Mouse (Mus musculus) lung, postnatal 4 days (tissue): ENCODE measurements around the gene Zbtb34.
A peak's percentile ranks its signal among the peaks of the same experiment; 100 is the strongest.

ENCODE experiments used
- DNase-seq, 2 experiments: peaks; one replicate each; pipeline ENCODE4 v3.0.0; 2021

Zbtb34 gene

DNA sequence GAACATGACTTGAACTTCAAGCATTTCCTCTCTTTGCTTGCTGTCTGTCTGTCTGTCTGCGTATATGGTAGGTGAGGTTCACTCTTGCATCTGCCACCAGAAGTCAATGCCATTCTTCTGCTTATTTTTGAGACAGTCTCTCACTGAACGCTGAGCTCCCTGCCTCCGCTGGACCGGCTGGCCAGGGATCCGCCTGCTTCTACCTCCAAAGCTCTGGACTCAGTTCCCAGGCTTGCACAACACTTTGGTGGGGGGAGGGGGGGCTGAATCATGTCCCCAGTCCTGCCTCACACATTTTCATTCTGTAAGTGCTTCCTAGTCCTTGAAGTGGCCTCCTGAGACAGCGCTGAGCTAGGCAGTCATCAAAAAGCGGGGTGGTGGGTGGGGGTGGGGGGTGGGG, 32.0 kb downstream of the Zbtb34 start:
- DNase-seq, result no peak

DNA sequence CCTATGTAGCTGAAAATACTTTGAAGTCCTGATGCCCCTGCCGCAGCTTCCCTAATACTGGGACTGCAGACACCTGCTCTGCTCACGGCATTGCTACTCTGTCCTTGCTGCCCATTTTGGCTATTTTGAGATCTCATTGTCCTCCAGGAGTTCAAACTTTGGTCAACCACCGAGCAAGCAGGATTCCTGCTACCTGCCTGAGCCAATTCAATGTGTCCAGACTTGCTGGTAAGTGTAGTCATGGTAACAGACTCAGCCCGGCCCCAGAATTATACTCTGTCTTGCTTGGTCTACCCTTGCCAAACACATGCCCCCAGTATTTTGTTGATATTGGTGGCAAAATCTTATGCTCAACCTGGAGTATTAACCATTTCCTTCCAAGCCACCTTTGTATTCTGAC, 34.1 kb downstream of the Zbtb34 start:
- no peak for DNase-seq

DNA sequence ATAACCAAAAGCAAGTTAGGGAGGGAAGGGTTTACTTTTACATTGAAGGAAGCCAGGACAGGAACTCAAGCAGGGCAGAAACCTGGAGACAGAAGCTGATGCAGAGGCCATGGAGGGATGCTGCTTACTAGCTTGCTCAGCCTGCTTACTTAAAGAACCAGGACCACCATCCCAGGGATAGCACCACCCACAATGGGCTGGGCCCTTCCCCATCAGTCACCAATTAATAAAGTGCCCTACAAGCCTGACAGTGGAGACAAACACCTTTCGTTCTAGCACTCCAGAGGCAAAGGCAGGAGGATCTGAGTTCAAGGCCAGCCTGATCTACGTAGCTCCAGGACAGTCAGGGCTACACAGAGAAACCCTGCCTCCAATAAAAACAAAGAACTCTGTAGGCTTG, 36.1 kb downstream of the Zbtb34 start:
- DNase-seq, result no peak

DNA sequence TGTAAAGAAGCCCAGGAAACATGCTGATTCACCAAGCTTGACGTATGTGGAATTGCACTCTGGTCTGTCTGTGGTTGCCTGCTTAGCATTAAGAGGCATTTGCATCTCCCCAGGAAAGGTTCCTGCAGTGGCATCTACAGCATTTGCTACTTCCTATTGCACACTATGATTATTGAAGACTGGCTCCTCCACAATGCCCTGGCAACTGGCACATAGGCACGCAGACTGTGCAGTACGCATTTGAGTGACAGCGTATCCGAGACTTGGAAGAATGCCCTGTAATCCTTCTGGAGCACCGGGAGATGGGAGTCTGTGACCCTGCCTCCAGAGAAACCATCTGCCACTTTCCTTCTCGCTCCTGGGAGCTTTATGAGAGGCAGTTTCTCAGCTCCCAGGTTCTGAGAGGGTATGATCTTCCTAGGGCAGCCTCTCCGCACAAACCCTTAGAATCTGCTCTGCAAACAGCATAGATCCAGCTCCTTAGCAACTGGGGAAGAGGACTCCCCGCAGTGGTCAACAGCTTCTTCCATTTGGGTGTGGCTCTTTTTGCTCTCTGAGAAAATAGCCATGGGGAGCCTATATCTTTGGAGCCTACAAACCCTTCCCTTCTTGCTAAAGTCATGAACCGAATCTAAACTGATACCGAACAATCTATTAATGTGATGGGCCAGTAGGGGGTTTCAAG, 37.0 kb downstream of the Zbtb34 start:
- no peak for DNase-seq

DNA sequence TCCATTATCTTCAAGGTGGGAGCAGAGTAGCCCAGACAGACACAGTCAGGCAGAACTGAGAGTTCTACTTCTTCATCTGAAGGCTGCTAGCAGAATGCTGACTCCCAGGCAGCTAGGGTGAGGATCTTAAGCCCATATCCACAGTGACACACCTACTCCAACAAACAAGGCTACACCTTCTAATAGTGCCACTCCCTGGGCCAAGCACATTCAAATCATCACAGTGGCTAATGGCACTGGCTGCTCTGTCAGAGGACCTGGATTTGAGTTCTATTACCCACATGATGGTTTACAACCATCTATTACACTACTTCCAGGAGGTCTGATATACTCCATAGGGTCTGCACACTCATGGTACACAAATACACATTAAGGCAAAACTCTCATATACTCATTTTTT, 38.1 kb downstream of the Zbtb34 start:
- DNase-seq, result no peak

DNA sequence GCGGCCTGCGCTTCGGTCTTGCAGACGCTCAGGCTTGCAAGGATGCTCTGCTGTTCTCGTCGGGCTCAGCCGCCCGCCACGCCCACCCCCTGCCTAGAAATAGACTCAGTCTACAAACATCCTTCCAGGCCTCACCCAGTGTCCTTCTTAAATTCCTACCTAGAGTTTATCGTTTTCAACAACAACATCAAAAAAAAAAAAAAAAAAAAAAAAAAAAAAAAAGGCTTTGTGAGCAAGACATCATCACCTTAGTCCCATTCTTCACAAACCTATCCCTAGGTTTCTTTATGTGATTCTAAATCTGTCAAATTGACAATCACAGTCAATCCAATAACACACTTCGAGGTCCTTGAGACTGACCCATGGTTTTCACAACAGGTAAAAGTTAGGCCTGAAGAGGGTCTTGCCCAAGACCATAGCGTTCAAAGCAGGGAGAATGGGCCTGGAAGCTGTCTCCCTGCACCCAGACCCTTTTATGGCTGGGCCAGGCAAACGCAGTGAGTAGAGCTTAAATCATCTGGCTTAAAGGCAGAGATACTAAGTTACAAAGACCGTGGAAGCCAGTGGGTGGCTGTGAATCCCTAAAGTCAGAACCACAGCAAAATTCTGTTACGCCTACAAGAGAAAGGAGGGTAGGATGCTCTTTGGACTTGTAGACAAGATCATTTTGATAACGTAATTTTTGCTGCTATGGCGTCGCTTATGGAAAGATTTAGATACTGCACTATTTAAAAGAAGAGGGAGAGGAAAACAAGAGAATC, 59.3 kb downstream of the Zbtb34 start:
- DNase-seq, result no peak

DNA sequence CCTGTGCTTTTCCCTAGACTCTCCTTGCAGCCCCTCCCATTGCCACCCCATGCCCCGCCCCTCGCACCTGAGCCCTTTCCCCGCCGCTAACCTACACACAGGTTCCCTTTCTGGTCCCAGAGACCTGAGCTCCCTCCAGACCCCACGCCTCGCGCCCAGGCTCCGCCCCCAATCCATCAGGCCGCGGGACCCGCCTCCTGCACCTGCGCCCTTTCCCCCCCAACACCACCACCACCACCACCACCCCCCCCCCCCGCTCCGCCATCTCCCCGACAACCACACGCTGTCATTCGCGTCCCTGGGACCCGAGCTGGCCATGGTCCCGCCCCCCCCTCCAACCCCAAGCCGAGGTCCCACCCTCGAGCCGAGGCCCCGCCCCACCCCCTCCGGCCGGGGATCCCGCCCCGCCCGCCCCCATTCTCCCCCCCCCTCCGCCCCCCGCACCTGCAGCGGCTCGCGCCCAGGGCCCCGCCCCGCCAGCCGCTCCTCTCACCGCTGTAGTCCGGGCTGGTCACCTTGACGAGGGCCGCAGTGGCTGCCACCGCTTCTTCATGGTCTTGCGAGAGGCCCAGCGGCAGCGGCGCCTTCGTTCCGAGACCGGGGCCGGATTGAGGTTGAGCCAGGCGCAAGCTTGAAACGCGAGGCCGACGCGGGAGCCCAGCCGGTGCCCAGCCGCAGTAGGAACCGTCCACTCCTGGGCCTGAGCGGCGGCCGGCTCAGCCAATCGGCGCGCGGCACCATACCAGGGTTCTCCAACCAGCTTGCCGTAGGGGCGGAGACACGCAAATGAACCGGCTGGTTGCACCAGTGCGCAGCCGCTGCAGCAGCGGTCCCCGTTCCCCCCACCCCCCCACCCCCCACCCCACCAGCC, 60.1 kb downstream of the Zbtb34 start, which contains the start of gene Ralgps1:
Gene Ralgps1 (minus strand): TSS at position 710 of the 871 bp plus-strand sequence.
- DNase-seq, result peak; percentile 97 to 99

DNA sequence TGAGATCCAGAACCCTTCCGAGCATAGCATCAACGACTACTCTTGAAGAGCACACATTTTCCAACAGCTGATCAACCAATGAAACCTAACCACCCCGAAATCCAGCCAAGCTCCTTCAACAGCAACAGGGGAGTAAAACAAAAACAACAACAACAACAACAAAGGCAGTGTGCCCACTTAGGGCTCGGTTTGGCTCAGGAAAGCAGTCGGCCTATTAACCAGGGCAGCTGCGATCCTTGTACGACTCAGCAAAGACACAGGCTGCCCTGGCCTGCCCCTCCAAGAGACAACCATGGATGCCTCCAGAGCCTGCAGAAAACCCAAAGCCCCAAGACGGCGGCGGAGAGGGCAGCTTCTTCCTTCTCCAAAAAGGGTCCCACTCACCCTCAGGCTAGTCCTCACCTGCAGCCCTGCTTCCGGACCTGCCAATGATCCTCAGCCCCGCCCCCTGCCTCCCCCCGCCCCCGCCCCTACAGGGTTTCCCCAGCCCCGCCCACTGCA, 60.8 kb downstream of the Zbtb34 start:
- DNase-seq, result no peak

DNA sequence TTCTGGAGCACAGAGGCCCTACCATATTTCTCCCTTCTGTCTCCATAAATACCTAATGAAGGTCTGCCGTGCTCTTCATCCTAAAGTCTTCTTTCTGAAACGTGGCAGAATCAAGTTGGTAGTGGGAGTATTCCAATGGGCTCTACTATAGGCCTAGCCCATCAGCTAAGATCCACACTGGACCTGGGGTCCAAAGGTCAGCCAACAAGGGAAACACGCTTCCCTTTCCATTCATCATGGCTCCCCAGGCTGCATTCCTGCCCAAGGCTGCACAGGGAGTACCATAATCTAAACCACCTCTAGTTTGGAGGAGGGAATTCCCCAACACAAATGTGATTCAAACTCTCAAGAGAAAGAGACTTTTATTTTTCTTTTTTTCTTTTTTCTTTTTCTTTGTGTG, 61.7 kb downstream of the Zbtb34 start:
- no peak for DNase-seq

DNA sequence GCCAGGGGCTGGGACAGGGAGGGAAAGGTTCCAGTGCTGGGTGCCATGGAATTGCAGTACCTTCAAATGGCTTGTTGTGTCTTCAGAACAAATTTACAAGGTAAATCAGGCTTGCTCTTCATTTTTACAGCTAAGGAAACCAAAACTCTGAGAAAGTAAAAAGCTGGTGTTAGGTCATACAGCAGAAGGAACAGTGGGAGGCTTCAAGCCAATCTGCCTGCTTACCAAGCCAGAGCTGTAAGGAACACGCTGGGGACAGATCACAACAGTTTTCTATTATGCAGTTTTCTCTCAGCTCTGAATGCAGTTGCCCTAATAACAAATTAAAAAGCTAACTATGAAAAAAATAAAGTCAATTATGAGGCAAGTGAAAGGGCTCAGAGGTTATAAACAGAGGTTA, 62.6 kb downstream of the Zbtb34 start:
- peak in 1 of 2 experiments; percentile 5 for DNase-seq

DNA sequence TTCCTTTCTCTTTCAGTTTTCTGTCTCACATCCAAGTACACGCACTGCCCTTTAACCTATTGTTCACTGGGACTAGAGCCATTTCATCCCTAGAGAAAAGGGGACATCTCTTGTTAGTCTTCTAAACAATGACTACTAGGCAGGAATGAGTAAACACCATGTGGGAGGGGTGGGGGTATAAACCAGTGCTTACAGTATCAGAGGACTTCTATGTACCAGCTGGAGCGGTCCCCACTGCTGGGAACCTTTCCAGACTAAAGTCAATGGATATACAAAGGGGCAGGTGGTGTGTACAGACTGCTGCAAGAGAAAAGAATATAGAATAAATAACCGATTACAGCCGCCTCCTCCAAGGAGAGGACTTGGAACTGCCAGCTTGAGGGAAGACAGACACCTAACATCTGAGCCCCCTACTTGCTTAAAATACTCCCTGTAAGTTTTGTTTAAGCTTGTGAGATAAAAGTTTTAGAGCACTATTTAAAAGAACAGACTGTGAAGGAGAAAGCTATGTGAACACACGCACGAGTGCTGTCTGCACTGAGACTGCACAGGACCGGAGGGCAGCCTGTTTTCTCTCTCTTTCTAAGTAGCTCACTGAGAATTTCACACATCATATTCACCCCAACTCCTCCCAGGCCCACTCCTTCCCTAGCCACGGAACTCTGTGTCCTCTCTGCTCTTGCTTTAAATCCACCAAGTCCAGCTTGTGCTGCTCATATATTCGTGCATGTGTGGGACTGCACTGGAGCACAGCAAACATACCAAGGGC, 65.2 kb downstream of the Zbtb34 start:
- DNase-seq, result peak in 1 of 2 experiments; percentile 26

DNA sequence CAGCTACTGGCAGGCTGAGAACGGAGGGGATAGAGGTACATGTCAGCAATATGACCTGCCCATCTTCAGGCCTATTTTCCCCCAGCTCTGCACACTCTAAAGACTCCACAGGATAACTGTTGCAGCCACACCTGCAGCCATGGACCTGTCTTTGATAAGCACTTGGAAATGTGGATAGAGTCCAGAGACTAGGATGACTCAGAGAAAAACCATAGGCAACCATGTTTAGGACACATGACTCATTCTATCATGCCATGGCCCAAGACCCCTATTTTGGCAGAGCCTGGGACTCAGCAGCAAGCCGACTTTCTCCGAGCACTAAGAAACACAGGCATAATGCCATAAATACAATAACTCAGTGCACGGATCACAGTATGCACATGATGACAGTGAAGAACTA, 66.5 kb downstream of the Zbtb34 start:
- no peak for DNase-seq

DNA sequence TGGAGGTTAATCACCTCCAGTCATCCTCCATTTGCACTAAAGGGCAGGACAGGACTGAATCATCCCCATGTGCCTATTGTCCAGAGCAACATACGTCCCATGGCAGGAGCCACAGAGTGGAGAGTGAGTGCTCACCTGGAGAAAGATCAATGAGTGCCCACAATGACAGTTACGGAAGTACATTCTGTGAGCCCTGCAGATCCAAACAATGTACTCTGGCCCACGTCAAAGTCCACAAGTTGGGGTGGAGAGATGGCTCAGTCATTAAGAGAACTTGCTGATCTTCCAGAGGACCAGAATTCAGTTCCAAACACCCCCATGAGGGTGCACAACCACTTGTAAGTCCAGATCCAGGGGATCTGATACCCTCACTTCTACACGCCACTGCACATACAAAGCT, 67.2 kb downstream of the Zbtb34 start:
- no peak for DNase-seq

DNA sequence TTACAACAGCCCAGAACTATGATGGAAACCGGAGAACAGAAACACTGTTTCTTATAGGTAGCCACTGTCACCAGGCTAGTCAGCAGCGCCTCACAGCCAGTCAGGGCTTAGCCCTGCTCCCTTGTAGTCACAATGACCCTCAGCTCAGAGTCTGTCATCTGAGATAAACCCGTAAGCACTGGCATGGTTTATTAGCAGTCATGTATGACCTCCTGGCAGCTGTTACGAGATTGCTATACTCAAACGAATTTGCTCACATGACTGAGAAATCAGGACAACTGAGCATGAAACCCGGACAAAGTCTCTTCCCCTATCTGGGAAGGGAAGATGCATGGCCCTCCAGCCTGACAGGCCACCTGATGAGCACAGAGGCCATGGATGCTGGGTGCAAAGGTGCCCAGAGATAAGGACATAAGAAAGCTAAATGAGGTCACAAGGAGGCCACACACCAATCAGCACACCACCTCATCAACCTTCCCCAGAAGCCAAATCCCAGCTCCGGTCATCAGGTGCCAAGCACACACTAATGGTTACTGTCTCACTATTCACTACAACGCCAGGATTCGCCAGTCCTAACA, 69.9 kb downstream of the Zbtb34 start:
- no peak for DNase-seq

DNA sequence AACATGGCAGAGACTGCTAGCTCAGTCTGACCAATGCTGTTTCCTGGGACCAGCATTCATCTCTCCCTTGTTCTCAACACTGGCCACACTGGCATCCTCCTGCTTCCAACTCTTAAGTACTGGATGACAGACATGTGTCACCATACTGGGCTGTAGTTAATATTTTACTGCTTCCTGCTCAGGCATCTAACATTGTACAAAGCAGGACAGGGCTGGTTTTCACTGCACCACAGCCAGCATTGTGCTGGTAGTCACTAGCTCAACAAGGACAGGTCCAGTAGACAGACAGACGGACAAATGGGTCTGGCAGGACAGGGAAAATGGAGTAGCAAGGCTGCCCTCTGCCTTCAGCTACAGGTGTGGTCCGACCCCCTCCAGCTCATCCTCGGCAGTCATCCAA, 70.6 kb downstream of the Zbtb34 start:
- no peak for DNase-seq

DNA sequence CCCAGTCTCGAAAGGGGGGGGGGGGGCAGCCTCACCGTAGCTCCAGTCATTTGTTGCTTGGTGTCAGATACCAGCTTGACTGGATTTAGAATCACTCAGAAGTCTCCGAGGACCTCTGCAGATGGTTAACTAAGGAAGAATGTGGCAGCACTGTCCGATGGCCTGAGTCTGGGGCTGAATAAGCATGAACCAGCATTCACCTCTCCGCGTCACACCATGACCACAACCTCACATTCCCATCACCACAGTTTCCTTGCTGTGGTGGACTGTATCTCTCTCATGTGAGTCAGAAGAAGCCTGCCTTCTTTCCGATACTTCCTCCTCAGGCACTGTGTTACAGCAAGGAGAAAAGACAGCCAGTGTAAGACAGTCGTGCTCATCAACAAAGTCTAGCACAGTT, 71.9 kb downstream of the Zbtb34 start:
- no peak for DNase-seq

DNA sequence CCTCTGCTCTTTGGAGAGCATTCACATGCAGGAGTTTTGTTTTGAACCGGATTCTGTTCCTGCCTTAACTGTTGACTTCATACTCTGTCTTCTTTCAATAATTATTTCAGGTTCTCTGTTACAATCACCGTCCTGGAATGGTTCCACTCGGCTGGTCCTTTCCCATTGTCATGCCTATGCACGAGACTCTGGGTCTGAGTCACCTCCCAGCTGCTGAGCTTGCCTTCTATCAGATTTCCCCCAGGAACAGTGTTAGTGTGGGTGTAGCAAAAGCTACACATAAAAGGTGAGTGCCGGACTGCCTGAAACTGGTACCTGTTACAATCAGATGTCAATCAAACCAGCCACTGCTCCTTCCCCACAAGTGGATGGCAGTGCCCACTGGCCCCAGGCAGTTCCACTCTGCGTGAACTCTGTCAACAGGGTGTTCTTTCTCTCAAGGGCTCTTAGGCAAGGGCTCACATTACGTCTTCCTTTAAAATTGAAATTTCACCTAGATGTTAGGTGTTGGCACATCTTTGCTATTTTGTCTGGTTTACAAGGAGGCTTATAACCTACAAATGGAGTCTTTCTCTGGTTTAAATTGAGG, 73.8 kb downstream of the Zbtb34 start:
- DNase-seq, result no peak
